Mouse (Mus musculus) midbrain, postnatal 0 days (tissue): ENCODE measurements around the gene Mrpl33. TPM values are rescaled to one million over a fixed set of nuclear protein-coding genes. Genes with fewer than 3 reads are reported as not detected.

Experiments
- ATAC-seq: fragments of 200-750 bp; cut with Nextera tagmentation; 2 replicates; pipeline ENCODE4 v1.8.0; 2017; ENCODE audit warnings: moderate number of reproducible peaks, mild to moderate bottlenecking, moderate TSS enrichment, moderate library complexity; ENCODE audit not compliant: low FRiP score
- DNase-seq: peaks from one replicate; pipeline ENCODE4 v3.0.0-alpha.2; 2015; ENCODE audit warnings: low spot score
- H3K27ac ChIP-seq: fragments of 300-500 bp; sonication (generic); 2 replicates; pipeline ENCODE4 v1.5.1; 2014; ENCODE audit warnings: low read depth, mild to moderate bottlenecking, low read length, mixed read lengths
- H3K27me3 ChIP-seq: fragments of 300-500 bp; sonication (generic); 2 replicates; pipeline ENCODE4 v1.6.1; 2014; ENCODE audit warnings: low read length, control low read depth, mixed read lengths; ENCODE audit not compliant: insufficient read depth
- H3K36me3 ChIP-seq: fragments of 300-500 bp; sonication (generic); 2 replicates; pipeline ENCODE4 v1.6.1; 2014; ENCODE audit warnings: low read length, control low read depth, mixed read lengths; ENCODE audit not compliant: insufficient read depth
- H3K4me1 ChIP-seq: fragments of 300-500 bp; sonication (generic); 2 replicates; pipeline ENCODE4 v1.6.1; 2014; ENCODE audit warnings: mild to moderate bottlenecking, control low read depth, antibody characterized with exemption, low read length, mixed read lengths; ENCODE audit not compliant: insufficient read depth
- H3K4me2 ChIP-seq: fragments of 300-500 bp; sonication (generic); 2 replicates; pipeline ENCODE4 v1.6.1; 2014; ENCODE audit warnings: low read depth, mild to moderate bottlenecking, low read length, mixed read lengths; ENCODE audit not compliant: poor library complexity, severe bottlenecking
- H3K4me3 ChIP-seq: fragments of 300-500 bp; sonication (generic); 2 replicates; pipeline ENCODE4 v1.5.1; 2014; ENCODE audit warnings: low read depth, mild to moderate bottlenecking, low read length, moderate library complexity
- H3K9ac ChIP-seq: fragments of 300-500 bp; sonication (generic); replicated peaks from 2 replicates; pipeline ENCODE4 v1.6.1; 2014; ENCODE audit warnings: mild to moderate bottlenecking, low read length, moderate library complexity, mixed read lengths; ENCODE audit not compliant: poor library complexity, severe bottlenecking
- H3K9me3 ChIP-seq: fragments of 300-500 bp; sonication (generic); 2 replicates; pipeline ENCODE4 v1.6.1; 2016; ENCODE audit warnings: low read length, control low read depth
- CTCF ChIP-seq: IDR thresholded peaks from 2 replicates; pipeline ENCODE4 v1.5.1; 2016; ENCODE audit warnings: antibody characterized with exemption, mild to moderate bottlenecking
- WGBS: fragments of 180-500 bp; shearing (Covaris S2); extraction: QIAGEN DNeasy Blood & Tissue Kit; methylation state at CpG from one replicate; pipeline ENCODE4 v1.1.7; 2014; 5-methylcytosine and 5-hydroxymethylcytosine counted together
- polyA plus RNA-seq: library from polyadenylated mRNA; unstranded; fragments of >200 nt; fragmentation: Nextera tagmentation; extraction: Ambion mirVana; gene quantifications from 2 replicates; pipeline ENCODE4 v1.2.1, GENCODE M21; 2015
- total RNA-seq: library from RNA; depleted of rRNA; stranded (reverse); fragments of >200 nt; gene quantifications from 2 replicates; pipeline ENCODE4 v1.2.3, GENCODE M21; 2014

The Mrpl33 gene
- total and polyA plus RNA-seq, 2 experiments from 2014 or later: 79.9 to 283 TPM

- Histone ChIP-seq H3K4me3 (no peak overlapping the region), H3K36me3 (no peaks in the 10 kb centered on the region), H3K4me1 (peaks cover 9% of the 10 kb centered on the region), H3K9me3 (no peaks in the 10 kb centered on the region), H3K27me3 (no peaks in the 10 kb centered on the region), H3K4me2 (no peak overlapping the region), H3K27ac (no peak overlapping the region), H3K9ac (no peak overlapping the region)
- DNase-seq: no peak
- TF ChIP-seq CTCF: no peak
- no peak for ATAC-seq
- WGBS: 94% methylated on average over 3 of the region's 3 CpGs
Measured at GRCm38 (mm10) chr5:31573722-31574121, 23.0 kb upstream of the Mrpl33 start.

GRCm38 (mm10) chr5:31576539-31576975 lies 20.2 kb upstream of the Mrpl33 start:
- WGBS: 87% methylated on average over 7 of the region's 7 CpGs
- Histone ChIP-seq H3K4me1 (no peaks in the 10 kb centered on the region), H3K27ac (no peak overlapping the region), H3K36me3 (no peaks in the 10 kb centered on the region), H3K4me2 (no peak overlapping the region), H3K4me3 (no peak overlapping the region), H3K9ac (no peak overlapping the region), H3K9me3 (no peaks in the 10 kb centered on the region), H3K27me3 (no peaks in the 10 kb centered on the region)
- no peak for DNase-seq
- no peak for TF ChIP-seq CTCF
- ATAC-seq: no peak

- H3K27ac ChIP-seq: no peak overlapping the region
- no peak overlapping the region for H3K9ac ChIP-seq
- 84% methylated on average over 6 of the region's 6 CpGs for WGBS
- H3K9me3 ChIP-seq: no peaks in the 10 kb centered on the region
- DNase-seq: no peak
- H3K4me2 ChIP-seq: no peak overlapping the region
- no peak overlapping the region for H3K4me3 ChIP-seq
- no peaks in the 10 kb centered on the region for H3K4me1 ChIP-seq
- TF ChIP-seq CTCF: no peak
- no peaks in the 10 kb centered on the region for H3K36me3 ChIP-seq
- H3K27me3 ChIP-seq: no peaks in the 10 kb centered on the region
- no peak for ATAC-seq
Measured at GRCm38 (mm10) chr5:31581263-31581662, 15.5 kb upstream of the Mrpl33 start.

- TF ChIP-seq CTCF: no peak
- 77% methylated on average over 3 of the region's 3 CpGs for WGBS
- ATAC-seq: no peak
Measured at GRCm38 (mm10) chr5:31581932-31582331, 14.8 kb upstream of the Mrpl33 start.

GRCm38 (mm10) chr5:31583261-31583660 lies 13.5 kb upstream of the Mrpl33 start:
- no peaks in the 10 kb centered on the region for H3K4me1 ChIP-seq

More at GRCm38 (mm10) chr5:31581932-31582331, 14.8 kb upstream of the Mrpl33 start:
- no peak overlapping the region for H3K4me2 ChIP-seq
- H3K27ac ChIP-seq: no peak overlapping the region
- H3K4me1 ChIP-seq: no peaks in the 10 kb centered on the region
- H3K9ac ChIP-seq: no peak overlapping the region
- H3K4me3 ChIP-seq: no peak overlapping the region
- no peaks in the 10 kb centered on the region for H3K9me3 ChIP-seq
- H3K27me3 ChIP-seq: no peaks in the 10 kb centered on the region
- no peaks in the 10 kb centered on the region for H3K36me3 ChIP-seq
- DNase-seq: no peak

GRCm38 (mm10) chr5:31585526-31585925 lies 11.2 kb upstream of the Mrpl33 start:
- H3K9ac ChIP-seq: no peak overlapping the region
- H3K27ac ChIP-seq: no peak overlapping the region
- WGBS: 93% methylated on average over 4 of the region's 4 CpGs
- H3K4me1 ChIP-seq: no peaks in the 10 kb centered on the region
- H3K27me3 ChIP-seq: no peaks in the 10 kb centered on the region
- DNase-seq: no peak
- no peak for TF ChIP-seq CTCF
- H3K36me3 ChIP-seq: no peaks in the 10 kb centered on the region
- no peaks in the 10 kb centered on the region for H3K9me3 ChIP-seq
- H3K4me3 ChIP-seq: no peak overlapping the region
- no peak overlapping the region for H3K4me2 ChIP-seq
- no peak for ATAC-seq

More at GRCm38 (mm10) chr5:31583261-31583660, 13.5 kb upstream of the Mrpl33 start:
- Histone ChIP-seq H3K27ac (no peak overlapping the region), H3K9me3 (no peaks in the 10 kb centered on the region), H3K27me3 (no peaks in the 10 kb centered on the region), H3K4me3 (no peak overlapping the region), H3K9ac (no peak overlapping the region), H3K4me2 (no peak overlapping the region), H3K36me3 (no peaks in the 10 kb centered on the region)
- DNase-seq (no peak), ATAC-seq (no peak)
- 82% methylated on average over 2 of the region's 2 CpGs for WGBS
- TF ChIP-seq CTCF: no peak
